Mouse (Mus musculus) small intestine, adult 2 months (tissue): ENCODE data around the gene Cacna1d.

Experiments
- CTCF ChIP-seq: fragments of 200-500 bp; IDR thresholded peaks from 2 replicates; pipeline ENCODE4 v1.5.1; 2012; ENCODE audit warnings: low read depth, mild to moderate bottlenecking, control low read depth, inconsistent platforms, low read length, moderate library complexity, mixed read lengths; ENCODE audit not compliant: insufficient replicate concordance, insufficient read length; ENCODE audit errors: extremely low read depth
- POLR2A ChIP-seq: fragments of 200-500 bp; IDR thresholded peaks from 2 replicates; pipeline ENCODE4 v1.6.1; 2012; ENCODE audit warnings: low read depth, mild to moderate bottlenecking, control low read depth, inconsistent platforms, low read length, moderate library complexity

- TF ChIP-seq POLR2A (no peak), CTCF (no peak)
These were observed 449.4 kb downstream of the Cacna1d start for GRCm38 (mm10) chr14:30041836-30042235.
